ENCODE assay signal across 8 mouse cellular contexts in genomic region chr4:98395690-98396437, GRCm38 (mm10). TPM values are rescaled to one million over a fixed set of nuclear protein-coding genes. Genes with fewer than 3 reads are reported as not detected.
DNase-seq lines count a peak whose midpoint lies in the region; TF ChIP-seq lines count a peak whose summit lies in the region.

Patj (plus strand) TSS chr4:98395785.

- DNase-seq in WW6 (ENCODE audit: low read depth, low spot score), result peak; percentile 48
- peak; percentile 60 for DNase-seq in gastrocnemius, postnatal 14 days
- peak; percentile 51 for DNase-seq in induced T-regulatory cell, adult 2 months (ENCODE audit: low read depth)
- peak; percentile 66 to 67 for DNase-seq in left cerebral cortex, adult 2 months (ENCODE audit: extremely low spot score in 1 of 2, low spot score in 2 of 2)
- DNase-seq in lung, postnatal 4 days, result peak; percentile 79 to 88
- DNase-seq in right cerebral cortex, adult 18-20 months, result peak; percentile 69
- DNase-seq in urinary bladder, postnatal 14 days (ENCODE audit: low spot score), result peak; percentile 77

- TF ChIP-seq POLR2A in cortical plate, adult 2 months (IDR thresholded peaks at IDR 0.05; ENCODE audit: extremely low read depth, insufficient read depth, low read length), result peak; percentile 52; the same call in 1 of the 2 replicates

- peak within 1 kb of the TSS; percentile 96 for H3K4me3 ChIP-seq in cortical plate, adult 2 months (ENCODE audit: insufficient read depth, low read length)
- peak within 1 kb of the TSS; percentile 71 for H3K4me3 ChIP-seq in left cerebral cortex, adult 2 months

- peak within 1 kb of the TSS; percentile 99 for H3K27ac ChIP-seq in cortical plate, adult 2 months (ENCODE audit: insufficient read depth, low read length)
- peak within 1 kb of the TSS; percentile 94 for H3K27ac ChIP-seq in left cerebral cortex, adult 2 months

- no peaks in the 10 kb centered on the region for H3K4me1 ChIP-seq in cortical plate, adult 2 months (ENCODE audit: control insufficient read depth, insufficient read depth, low read length)

- intact Hi-C loops in gastrocnemius, postnatal 14 days (cut with DNase I; ENCODE audit: low total_unique reads), result no loop called here
- intact Hi-C loops in left cerebral cortex, adult 2 months (cut with DNase I), result no loop called here

- no peak for TF ChIP-seq CTCF in cortical plate, adult 2 months (IDR thresholded peaks at IDR 0.05; ENCODE audit: extremely low read depth, insufficient read depth, low read length)
- no peak; the same call in 1 of the 2 replicates for TF ChIP-seq CTCF in left cerebral cortex, adult 2 months (IDR thresholded peaks at IDR 0.05)

RNA-seq across cellular contexts. Expression of gene Patj, which starts in this region (rescaled TPM):
- polyA plus RNA-seq in cortical plate, adult 2 months (2012; rRNA removed), result 6.0 TPM in 2 replicates
- total RNA-seq in gastrocnemius, postnatal 14 days (2021), result 1 to 10 TPM; 1.9 to 2.7 TPM
- total RNA-seq in left cerebral cortex, adult 2 months (2021), result 10 to 100 TPM; 16.0 to 17.5 TPM

Comparison
In these comparisons a context has a peak if more than half of its experiments do, and no peak if none do; other contexts are left out.
1. Peak in every context shown above with its lines: DNase-seq, H3K4me3 ChIP-seq and H3K27ac ChIP-seq.
2. RNA of gene Patj (total RNA-seq): 16.0 to 17.5 TPM in left cerebral cortex, adult 2 months; 1.9 to 2.7 TPM in gastrocnemius, postnatal 14 days; every median in the first group is over 4 times any median in the second.